Mouse (Mus musculus) spleen, postnatal 36 days (tissue): ENCODE data around the gene Zfp335.
"Not testable (repeated sequence)": the region's sequence is repeated elsewhere in the genome, so short reads cannot be mapped to it uniquely, and the experiment has no call there.

ENCODE experiments used
- DNase-seq, 2 experiments: peaks; one replicate each; pipeline ENCODE4 v3.0.0; 2022; ENCODE audit warnings: low spot score in 2 of 2, mixed read lengths in 1 of 2

Zfp335 gene

GRCm38 (mm10) chr2:164871602-164872303 is 39.8 kb downstream of the Zfp335 start:
- DNase-seq: no peak

- DNase-seq: peak; percentile 83 to 84
Observed at GRCm38 (mm10) chr2:164868491-164868890, 43.1 kb downstream of the Zfp335 start.

DNA sequence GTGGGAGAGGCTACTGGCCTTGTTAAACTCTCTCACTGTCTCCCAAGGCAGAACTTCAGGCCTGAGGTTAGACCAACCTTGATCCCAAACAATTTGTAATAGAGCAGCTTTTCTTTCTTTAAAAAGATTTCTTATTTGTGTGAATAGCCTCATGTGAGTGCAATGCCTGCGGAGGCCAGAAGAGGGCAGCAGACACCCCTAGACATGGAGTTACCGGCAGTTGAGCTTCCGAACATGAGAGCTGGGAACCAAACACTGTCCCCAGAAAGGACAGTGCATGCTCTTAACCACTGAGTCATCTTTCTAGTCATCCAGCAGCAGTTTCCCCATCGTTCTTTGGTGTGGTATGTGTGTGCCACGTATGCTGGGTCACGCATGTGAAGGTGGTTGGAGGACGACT is 44.0 kb downstream of the Zfp335 start:
- no peak for DNase-seq

DNA sequence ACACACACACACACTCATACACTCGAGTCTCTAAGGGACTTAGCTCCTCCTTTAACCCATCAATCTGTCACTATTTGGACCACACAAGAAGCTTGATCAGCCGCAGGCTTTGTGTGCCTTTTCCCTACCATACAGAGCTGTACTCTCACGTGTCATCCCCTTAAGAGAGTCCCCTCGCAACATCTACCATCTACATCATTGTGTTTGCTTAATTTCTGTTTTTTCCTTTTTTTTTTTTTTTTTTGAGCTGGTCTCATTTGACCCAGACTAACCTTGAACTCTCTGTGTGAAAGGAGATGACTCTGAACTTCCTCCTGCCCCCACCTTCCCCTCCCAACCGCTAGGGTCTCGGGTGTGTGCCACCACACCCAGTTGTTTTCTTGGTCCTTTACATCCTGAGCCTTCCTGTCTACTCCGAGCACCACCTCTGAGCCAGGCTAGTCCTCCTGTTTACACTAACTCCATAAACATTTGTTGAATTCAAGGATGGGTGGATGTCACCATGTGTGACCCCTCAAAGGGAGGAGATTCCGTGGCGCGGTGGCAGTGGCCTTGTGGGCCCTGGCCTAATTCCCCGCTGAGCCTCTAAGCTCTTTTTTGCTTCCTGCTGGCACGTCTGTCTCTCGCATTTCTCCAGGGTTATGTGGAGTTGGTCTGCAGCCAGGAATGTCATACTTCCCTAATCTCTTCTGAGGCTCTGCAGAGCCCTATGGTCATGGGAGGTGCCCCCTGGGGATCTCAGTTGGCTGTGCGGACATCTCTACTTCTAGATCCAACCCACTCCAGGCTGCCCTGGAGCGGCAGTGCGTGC is 44.6 kb downstream of the Zfp335 start:
- peak; percentile 65 to 71 for DNase-seq

DNA sequence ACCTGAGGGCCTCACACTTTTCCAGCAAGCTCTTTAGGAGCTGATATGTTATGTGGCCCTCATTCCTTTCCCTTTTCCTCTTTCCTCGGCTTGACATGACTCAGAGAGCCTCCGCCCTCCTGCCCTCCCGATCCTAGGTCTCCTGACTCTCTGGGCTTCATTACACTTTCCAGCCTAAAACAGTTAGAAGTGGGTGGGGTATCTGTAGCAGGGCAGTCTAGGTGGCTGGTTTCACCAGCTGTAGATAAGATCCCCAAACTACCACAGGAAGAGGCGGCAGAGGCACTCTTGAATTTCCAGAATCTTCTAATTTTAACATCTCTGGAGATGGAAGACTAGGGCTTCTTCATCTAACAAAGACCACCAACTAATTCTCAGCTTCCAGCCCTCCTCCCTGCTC is 47.0 kb downstream of the Zfp335 start:
- no peak for DNase-seq

DNA sequence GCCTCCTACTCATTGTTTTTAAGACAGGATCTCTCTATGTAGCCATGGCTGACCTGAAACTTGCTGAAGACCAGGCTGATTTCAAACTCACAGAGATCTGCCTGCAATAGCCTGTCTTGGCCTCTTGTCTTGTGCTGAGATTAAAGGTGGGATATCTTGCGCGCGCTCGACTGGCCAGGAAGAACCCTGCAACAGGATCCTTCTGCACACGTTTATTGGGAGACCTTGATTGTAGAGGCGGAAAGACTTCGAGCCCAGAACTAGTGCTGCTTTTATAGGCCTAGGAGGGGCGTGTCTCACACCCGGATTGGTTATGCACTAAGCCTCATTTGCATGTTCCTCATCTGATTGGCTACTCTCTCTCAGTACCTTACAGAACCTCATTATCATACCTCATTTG is 48.1 kb downstream of the Zfp335 start:
- not testable (repeated sequence) for DNase-seq

GRCm38 (mm10) chr2:164862179-164862861 is 49.2 kb downstream of the Zfp335 start:
- peak; percentile 17 to 50 for DNase-seq

DNA sequence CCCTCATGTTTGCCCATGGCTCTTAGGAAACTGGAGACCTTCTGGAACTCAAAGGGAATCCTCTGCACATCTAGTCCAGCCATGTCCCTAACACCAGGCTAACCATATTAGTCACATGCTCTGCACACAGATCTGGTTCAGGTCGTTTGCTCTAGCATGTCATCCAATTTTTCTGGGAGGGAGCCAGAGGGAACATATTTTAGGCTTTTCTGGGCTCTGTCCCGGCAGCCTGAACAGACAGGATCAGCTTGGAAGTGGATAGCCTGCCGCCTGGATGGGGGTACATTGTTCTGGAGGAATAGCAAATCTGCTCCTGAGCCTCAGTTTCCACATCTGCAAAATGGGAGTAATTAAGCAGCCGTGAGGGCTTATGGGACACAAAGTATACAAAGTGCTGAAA is 50.5 kb downstream of the Zfp335 start:
- DNase-seq: no peak

DNA sequence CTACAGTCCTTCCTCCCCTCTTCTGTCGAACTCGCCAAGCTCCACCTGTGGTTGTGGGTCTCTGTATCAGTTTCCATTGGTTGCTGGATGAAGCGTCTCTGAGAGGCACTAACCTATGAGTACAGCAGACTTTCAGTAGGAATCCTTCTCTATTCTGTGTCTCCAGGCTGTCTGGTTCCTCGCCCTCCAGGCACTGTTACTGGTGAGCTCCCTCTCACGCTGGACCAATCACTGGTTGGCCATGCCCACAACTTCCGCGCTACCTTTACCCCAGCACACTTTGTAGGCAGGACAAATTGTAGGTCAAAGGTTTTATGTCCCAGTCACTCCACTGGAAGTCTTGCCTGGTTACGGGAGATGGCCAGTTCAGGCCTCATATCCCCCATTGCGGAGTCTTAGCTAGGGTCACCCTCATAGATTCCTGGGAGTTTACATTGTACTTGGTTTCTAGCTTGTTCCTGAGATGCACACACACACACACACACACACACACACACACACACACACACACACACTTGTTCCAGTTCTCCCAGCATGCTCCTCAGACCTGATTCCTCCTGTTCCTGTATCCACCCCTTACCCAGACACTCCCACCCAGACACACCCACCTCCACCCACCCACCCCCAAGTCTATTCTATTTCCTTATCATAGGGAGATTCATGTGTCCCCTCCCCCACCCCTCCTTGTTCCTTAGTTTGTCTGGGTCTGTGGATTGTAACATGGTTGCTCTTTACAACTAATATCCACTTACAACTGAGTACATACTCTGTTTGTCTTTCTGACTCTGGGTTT is 51.7 kb downstream of the Zfp335 start:
- no peak for DNase-seq

GRCm38 (mm10) chr2:164859155-164859554 is 52.4 kb downstream of the Zfp335 start:
- no peak for DNase-seq

DNA sequence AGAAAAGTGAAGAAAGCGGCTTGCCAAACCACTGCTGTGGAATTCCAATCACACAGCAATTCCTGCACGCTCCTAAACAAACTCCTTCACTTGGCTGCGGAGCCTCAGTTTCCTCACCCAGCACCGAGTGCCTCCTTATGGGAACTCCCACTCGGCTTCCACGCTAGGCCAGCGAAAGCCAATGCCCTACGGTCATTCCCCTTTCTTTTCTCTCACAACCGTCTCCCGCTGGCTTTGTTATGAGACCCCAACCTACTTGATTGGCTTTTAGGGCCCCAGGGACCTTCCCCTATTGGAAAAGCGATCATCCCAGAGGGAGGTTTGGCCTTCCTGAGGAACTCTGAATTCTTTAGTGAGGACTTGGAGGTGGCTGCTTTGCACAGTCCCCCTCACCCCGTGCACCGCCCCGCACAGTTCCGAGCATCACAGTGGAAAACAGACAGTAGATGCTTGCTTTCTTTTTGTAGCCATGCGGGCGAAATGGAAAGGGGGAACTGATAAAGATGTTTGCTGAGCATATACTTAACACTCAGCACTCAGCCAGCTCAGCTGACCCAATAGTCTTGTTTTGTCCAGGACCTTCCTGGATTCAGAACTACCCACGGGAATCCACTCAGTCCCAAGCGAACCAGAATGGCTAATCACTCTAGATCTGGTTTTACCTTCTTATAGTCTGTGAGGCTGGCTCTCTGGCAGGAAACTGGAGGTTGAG is 53.6 kb downstream of the Zfp335 start:
- no peak for DNase-seq

DNA sequence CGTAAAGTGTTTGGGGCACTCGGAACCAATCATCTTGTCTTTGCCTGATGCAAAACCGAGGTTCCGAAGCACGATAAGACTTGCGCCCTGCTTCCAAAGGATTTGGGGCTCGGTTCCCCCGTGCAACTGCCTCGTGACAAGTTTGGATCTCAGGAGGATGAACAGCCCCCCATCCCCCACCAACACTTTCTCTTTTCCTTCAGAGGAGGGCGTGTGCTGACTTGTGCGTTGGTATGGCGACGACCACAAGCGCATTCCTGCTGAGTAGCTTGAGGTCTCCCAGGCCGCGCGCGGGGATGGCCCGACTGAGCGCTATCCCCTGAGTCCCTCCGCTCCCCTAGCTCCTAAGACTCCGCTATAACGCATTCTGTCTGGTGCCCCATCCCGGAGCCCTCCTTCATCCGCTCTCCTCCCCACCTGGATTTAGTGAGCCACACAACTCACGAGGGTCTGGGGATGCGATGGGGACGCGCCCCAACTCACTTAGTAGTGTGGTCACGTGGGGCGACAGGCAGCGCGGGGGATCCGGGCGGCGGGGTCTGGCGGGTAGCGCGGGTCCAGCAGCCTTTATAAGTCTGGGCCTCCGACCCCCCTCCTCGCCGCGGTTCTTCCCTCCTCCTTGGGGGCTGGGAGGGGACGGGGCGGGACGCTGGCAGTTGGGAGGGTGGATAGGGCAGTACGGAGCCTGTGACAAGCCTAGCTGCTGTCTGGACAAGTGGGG is 54.3 kb downstream of the Zfp335 start, which contains the start of gene Pltp:
Gene Pltp (minus strand): TSS at position 611 of the 721 bp plus-strand sequence.
- DNase-seq: peak; percentile 43 to 44

DNA sequence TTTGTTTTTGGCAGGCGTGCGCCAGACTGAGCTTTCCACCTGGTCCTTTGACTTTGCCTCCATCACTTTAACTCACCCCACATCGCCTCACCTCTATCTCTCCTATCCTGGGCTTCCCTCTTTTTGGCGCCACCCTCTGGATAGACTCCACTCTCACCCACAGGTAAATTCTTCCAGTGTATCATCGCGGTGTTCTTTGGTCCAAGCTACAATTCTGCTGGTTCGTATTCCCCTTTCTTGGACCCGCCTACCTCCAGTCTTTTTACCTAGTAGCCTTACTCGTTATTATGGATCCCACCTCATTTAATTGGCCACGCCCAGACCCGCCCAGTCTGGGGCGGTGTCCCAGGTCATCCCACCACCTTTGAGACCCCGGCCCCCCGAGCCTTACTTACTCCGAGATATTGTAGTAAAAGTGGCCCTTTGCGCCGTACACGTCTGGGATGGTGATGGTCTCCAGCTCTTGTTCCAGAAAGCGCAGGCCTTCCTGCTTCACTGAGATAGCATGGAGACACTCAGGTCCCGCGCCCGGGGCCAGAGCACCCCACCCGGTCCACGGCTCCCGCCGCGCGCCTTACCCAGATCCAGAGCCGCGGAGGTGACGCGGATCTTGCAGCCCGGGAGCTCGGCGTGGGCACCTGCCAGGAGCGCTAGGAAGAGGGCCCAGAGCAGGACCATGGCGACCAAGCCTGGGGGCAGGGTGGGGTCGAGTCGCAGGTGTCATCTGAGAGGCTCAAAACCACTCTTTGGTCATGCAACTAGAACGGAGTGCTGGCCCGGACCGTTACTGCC is 55.1 kb downstream of the Zfp335 start:
- DNase-seq: no peak

- not testable (repeated sequence) for DNase-seq
Observed at GRCm38 (mm10) chr2:164855572-164855971, 56.0 kb downstream of the Zfp335 start.

DNA sequence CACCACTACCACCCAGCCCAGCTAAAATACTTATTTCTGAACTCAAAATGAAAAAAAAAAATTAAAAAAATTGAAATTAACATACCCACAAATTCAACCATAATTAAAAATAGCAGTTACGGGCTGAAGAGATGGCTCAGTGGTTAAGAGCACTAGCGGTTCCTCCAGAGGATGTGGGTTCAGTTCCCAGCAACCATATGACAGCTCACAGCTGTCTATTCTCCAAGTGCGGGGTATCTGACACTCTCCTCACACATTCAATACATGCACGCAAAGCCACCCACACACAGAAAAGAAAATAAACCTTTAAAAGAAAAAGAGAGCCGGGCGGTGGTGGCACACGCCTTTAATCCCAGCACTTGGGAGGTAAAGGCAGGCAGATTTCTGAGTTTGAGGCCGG is 61.5 kb downstream of the Zfp335 start:
- DNase-seq: peak in 1 of 2 experiments; percentile 36

DNA sequence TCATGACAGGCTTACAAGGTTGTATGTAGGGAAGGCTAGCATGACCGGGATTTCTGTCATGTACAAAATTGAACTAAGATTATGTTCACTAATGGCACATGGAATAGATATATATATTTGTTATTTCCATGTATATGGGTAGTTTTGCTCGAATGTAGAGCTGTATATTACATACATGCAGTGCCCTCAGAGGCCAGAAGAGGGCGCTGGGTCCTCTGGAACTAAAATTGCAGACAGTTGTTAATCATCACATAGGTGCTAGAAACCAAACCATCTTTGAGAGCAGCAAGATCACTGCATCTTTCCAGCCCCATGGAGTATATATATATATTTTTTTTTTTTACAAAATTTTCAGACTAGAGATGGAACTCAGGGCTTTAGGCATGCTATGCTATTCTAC is 65.8 kb downstream of the Zfp335 start:
- DNase-seq: no peak
